Mouse (Mus musculus) neural tube, embryonic 10.5 days (tissue): ENCODE measurements around the gene Mchr1.

Experiments used
- DNase-seq: peaks from one replicate; pipeline ENCODE4 v3.0.0-alpha.2; 2017; ENCODE audit warnings: low spot score; ENCODE audit errors: extremely low spot score

Mchr1 gene

GRCm38 (mm10) chr15:81226796-81227195 is 8.5 kb upstream of the Mchr1 start:
- DNase-seq: no peak

GRCm38 (mm10) chr15:81227275-81227674 is 8.0 kb upstream of the Mchr1 start:
- DNase-seq: no peak

GRCm38 (mm10) chr15:81228258-81228657 is 7.0 kb upstream of the Mchr1 start:
- no peak for DNase-seq

GRCm38 (mm10) chr15:81229791-81230190 is 5.5 kb upstream of the Mchr1 start:
- no peak for DNase-seq

- no peak for DNase-seq
These were observed 4.0 kb upstream of the Mchr1 start for GRCm38 (mm10) chr15:81231325-81231724.

GRCm38 (mm10) chr15:81236062-81236461 is 763 bp downstream of the Mchr1 start:
- no peak for DNase-seq

GRCm38 (mm10) chr15:81237471-81237870 is 2.2 kb downstream of the Mchr1 start:
- DNase-seq: no peak

- peak; percentile 43 for DNase-seq
These were observed 4.0 kb downstream of the Mchr1 start for GRCm38 (mm10) chr15:81239261-81239660.

- no peak for DNase-seq
These were observed 4.6 kb downstream of the Mchr1 start for GRCm38 (mm10) chr15:81239794-81240343.

GRCm38 (mm10) chr15:81246890-81247289 is 11.6 kb downstream of the Mchr1 start:
- no peak for DNase-seq

GRCm38 (mm10) chr15:81247583-81248340 is 12.5 kb downstream of the Mchr1 start:
- no peak for DNase-seq

- DNase-seq: no peak
These were observed 13.0 kb downstream of the Mchr1 start for GRCm38 (mm10) chr15:81248341-81248679.

GRCm38 (mm10) chr15:81248951-81249579 is 13.8 kb downstream of the Mchr1 start:
- DNase-seq: no peak

- DNase-seq: no peak
These were observed 17.4 kb downstream of the Mchr1 start for GRCm38 (mm10) chr15:81252626-81253174.

- DNase-seq: no peak
These were observed 18.3 kb downstream of the Mchr1 start for GRCm38 (mm10) chr15:81253585-81253984.

GRCm38 (mm10) chr15:81254113-81254640 is 18.9 kb downstream of the Mchr1 start:
- DNase-seq: no peak

GRCm38 (mm10) chr15:81255063-81255462 is 19.8 kb downstream of the Mchr1 start:
- DNase-seq: no peak

GRCm38 (mm10) chr15:81258296-81258695 is 23.0 kb downstream of the Mchr1 start:
- no peak for DNase-seq

GRCm38 (mm10) chr15:81259304-81259703 is 24.0 kb downstream of the Mchr1 start:
- no peak for DNase-seq

GRCm38 (mm10) chr15:81260208-81260607 is 24.9 kb downstream of the Mchr1 start:
- DNase-seq: no peak

GRCm38 (mm10) chr15:81264392-81265095 is 29.2 kb downstream of the Mchr1 start:
- no peak for DNase-seq

GRCm38 (mm10) chr15:81267416-81267815 is 32.1 kb downstream of the Mchr1 start:
- no peak for DNase-seq
